Mouse (Mus musculus): ENCODE data around the gene C1qtnf1. TPM values are rescaled to one million over a fixed set of nuclear protein-coding genes. Genes with fewer than 3 reads are reported as not detected.

The C1qtnf1 gene
- polyA plus RNA-seq, 1 experiment from 2014 or later, result 7.5 TPM

DNA sequence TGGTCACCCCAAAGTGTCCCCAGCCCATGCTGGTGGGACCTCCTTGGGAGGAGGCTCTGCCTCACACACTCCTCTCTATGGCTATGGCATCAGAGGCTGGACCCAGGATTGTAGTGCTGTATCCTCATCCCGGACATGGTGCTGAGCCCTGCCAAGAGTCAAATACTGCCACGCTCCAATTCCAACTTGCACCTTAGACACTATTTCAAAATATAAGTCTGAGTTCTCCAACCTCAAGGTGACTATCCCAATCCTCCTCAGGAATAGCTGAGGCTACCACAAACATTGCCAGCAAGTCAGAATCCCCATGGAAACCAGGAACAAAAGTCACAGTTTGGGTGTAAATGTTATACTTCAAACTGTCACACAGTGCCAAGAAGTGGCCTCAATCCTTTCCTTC, 15.4 kb upstream of the C1qtnf1 start:
- no peak overlapping the region for H3K4me2 ChIP-seq (ENCODE audit: low read length)
- no peaks in the 10 kb centered on the region for H3K27me3 ChIP-seq (ENCODE audit: control insufficient read depth, insufficient read depth, low read length)
- H3K36me3 ChIP-seq (ENCODE audit: control insufficient read depth, insufficient read depth, low read length), result peaks cover 79% of the 10 kb centered on the region
- H3K27ac ChIP-seq (replicated peaks in 1 of 2; ENCODE audit: control insufficient read depth in 1 of 2, insufficient read depth in 1 of 2, low read depth in 2 of 2, low read length in 2 of 2), result no peak overlapping the region
- no peak for ATAC-seq (ENCODE audit: insufficient number of reproducible peaks, insufficient read depth, low FRiP score, low read depth)
- WGBS, result 77% methylated on average over 2 of the region's 2 CpGs
- peaks cover 0 to 3% of the 10 kb centered on the region in 2 experiments; a peak in 1 of 4 replicates for H3K4me1 ChIP-seq (ENCODE audit: control insufficient read depth in 2 of 2, insufficient read depth in 2 of 2, low read length in 2 of 2)
- no peaks in the 10 kb centered on the region for H3K9me3 ChIP-seq (ENCODE audit: control insufficient read depth, low read length)
- no peak overlapping the region for H3K4me3 ChIP-seq (ENCODE audit: control insufficient read depth in 1 of 2, insufficient read depth in 1 of 2, low read depth in 1 of 2, low read length in 2 of 2)
- no peak overlapping the region for H3K9ac ChIP-seq (ENCODE audit: low read length)

DNA sequence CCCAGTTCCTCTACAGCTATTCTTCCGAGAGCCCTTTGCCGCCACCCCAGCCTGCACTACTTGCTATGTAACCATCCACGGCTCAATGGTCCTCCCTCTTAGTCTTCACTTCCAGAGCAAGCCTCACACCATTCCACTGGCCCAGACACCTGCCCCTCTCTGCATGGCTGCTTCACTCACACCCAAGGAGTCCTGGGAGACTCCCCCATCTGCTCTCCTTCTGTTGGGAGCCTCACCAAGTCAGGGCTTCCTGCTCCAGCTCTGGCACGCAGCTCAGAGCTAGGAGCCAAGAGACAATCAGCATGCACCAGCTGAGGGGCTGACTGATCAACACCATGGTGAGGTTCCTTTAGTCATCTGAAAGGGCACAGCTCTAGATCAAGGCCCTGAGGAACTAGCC, 14.9 kb upstream of the C1qtnf1 start:
- Histone ChIP-seq H3K36me3 (ENCODE audit: control insufficient read depth, insufficient read depth, low read length) (peaks cover 75% of the 10 kb centered on the region), H3K9me3 (ENCODE audit: control insufficient read depth, low read length) (no peaks in the 10 kb centered on the region), H3K9ac (ENCODE audit: low read length) (no peak overlapping the region), H3K27ac (replicated peaks in 1 of 2; ENCODE audit: control insufficient read depth in 1 of 2, insufficient read depth in 1 of 2, low read depth in 2 of 2, low read length in 2 of 2) (no peak overlapping the region), H3K4me3 (ENCODE audit: control insufficient read depth in 1 of 2, insufficient read depth in 1 of 2, low read depth in 1 of 2, low read length in 2 of 2) (no peak overlapping the region), H3K27me3 (ENCODE audit: control insufficient read depth, insufficient read depth, low read length) (no peaks in the 10 kb centered on the region), H3K4me2 (ENCODE audit: low read length) (no peak overlapping the region), H3K4me1 (ENCODE audit: control insufficient read depth in 2 of 2, insufficient read depth in 2 of 2, low read length in 2 of 2) (peaks cover 3 to 7% of the 10 kb centered on the region in 2 experiments)
- 82% methylated on average over 4 of the region's 4 CpGs for WGBS
- no peak for ATAC-seq (ENCODE audit: insufficient number of reproducible peaks, insufficient read depth, low FRiP score, low read depth)

DNA sequence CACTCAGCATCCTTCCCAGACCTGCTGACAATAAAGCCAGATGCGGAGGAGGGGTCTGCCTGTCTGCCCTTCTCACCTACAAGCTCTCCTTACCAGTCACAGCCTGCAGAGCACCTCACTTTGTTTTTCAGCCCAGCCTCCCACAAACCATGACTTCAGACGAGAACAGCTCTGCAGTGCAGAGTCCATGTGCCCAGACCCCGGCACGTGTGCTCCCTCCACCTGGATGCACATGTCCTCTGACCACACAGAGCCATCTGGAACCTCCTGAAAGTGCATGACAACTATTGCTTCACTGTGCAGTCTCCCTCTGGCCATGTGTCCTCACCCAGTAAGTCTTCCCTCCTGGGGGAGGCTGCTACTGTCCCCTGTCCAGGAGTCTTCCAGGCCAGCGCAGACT, 13.7 kb upstream of the C1qtnf1 start:
- H3K4me1 ChIP-seq (ENCODE audit: control insufficient read depth in 2 of 2, insufficient read depth in 2 of 2, low read length in 2 of 2), result peaks cover 6 to 13% of the 10 kb centered on the region in 2 experiments
- ATAC-seq (ENCODE audit: insufficient number of reproducible peaks, insufficient read depth, low FRiP score, low read depth), result no peak
- peaks cover 66% of the 10 kb centered on the region for H3K36me3 ChIP-seq (ENCODE audit: control insufficient read depth, insufficient read depth, low read length)
- H3K9ac ChIP-seq (ENCODE audit: low read length), result no peak overlapping the region
- no peak overlapping the region for H3K4me3 ChIP-seq (ENCODE audit: control insufficient read depth in 1 of 2, insufficient read depth in 1 of 2, low read depth in 1 of 2, low read length in 2 of 2)
- no peak overlapping the region for H3K4me2 ChIP-seq (ENCODE audit: low read length)
- no peaks in the 10 kb centered on the region for H3K9me3 ChIP-seq (ENCODE audit: control insufficient read depth, low read length)
- H3K27me3 ChIP-seq (ENCODE audit: control insufficient read depth, insufficient read depth, low read length), result no peaks in the 10 kb centered on the region
- 91% methylated on average over 5 of the region's 5 CpGs for WGBS
- H3K27ac ChIP-seq (replicated peaks in 1 of 2; ENCODE audit: control insufficient read depth in 1 of 2, insufficient read depth in 1 of 2, low read depth in 2 of 2, low read length in 2 of 2), result no peak overlapping the region

DNA sequence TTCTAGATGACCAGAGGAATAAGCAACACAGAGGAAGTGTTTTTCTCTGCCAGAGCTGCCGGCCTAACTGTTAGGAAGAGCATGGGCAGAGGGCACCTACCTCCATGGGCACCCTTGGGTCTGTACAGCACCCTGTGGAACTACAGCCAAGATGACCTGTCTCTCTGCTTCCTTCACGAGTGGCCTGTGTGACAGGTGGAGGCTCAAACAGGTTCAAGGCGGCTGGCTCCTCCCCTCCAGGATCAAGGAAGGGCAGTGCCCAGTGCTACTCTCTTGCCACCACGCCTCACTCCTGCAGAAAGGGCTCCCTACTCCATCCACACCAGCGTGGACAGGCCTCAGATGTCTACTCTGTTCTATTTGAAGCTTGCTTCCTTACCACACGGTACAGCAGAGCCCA, 12.4 kb upstream of the C1qtnf1 start:
- Histone ChIP-seq H3K36me3 (ENCODE audit: control insufficient read depth, insufficient read depth, low read length) (peaks cover 53% of the 10 kb centered on the region), H3K4me2 (ENCODE audit: low read length) (no peak overlapping the region), H3K27ac (replicated peaks in 1 of 2; ENCODE audit: control insufficient read depth in 1 of 2, insufficient read depth in 1 of 2, low read depth in 2 of 2, low read length in 2 of 2) (no peak overlapping the region), H3K9ac (ENCODE audit: low read length) (no peak overlapping the region), H3K4me3 (ENCODE audit: control insufficient read depth in 1 of 2, insufficient read depth in 1 of 2, low read depth in 1 of 2, low read length in 2 of 2) (no peak overlapping the region), H3K4me1 (ENCODE audit: control insufficient read depth in 2 of 2, insufficient read depth in 2 of 2, low read length in 2 of 2) (peaks cover 9 to 17% of the 10 kb centered on the region in 2 experiments), H3K9me3 (ENCODE audit: control insufficient read depth, low read length) (no peaks in the 10 kb centered on the region), H3K27me3 (ENCODE audit: control insufficient read depth, insufficient read depth, low read length) (no peaks in the 10 kb centered on the region)
- 90% methylated on average over 6 of the region's 6 CpGs for WGBS
- no peak for ATAC-seq (ENCODE audit: insufficient number of reproducible peaks, insufficient read depth, low FRiP score, low read depth)

DNA sequence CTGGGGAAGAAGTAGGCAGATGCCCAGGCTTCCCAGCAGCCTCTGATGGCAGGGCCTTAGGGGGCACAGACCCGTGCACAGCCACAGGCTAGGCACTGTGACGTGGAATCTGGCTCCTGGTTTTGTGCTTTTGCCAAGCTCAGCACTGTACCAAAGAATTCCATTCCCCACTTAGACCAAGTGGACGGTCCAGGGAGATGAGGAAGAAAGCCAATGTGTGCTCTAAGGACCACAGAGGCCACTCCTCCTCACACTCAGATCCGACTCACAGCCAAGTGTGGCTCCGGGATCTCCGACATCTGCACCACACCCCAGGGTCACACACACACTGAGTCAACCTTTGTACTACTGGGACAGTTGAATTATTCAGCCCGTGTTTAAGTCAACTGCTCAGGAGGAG, 12.0 kb upstream of the C1qtnf1 start:
- no peaks in the 10 kb centered on the region for H3K27me3 ChIP-seq (ENCODE audit: control insufficient read depth, insufficient read depth, low read length)
- H3K9me3 ChIP-seq (ENCODE audit: control insufficient read depth, low read length), result no peaks in the 10 kb centered on the region
- H3K4me1 ChIP-seq (ENCODE audit: control insufficient read depth in 2 of 2, insufficient read depth in 2 of 2, low read length in 2 of 2), result peaks cover 9 to 17% of the 10 kb centered on the region in 2 experiments
- 86% methylated on average over 7 of the region's 7 CpGs for WGBS
- no peak overlapping the region for H3K9ac ChIP-seq (ENCODE audit: low read length)
- no peak overlapping the region for H3K4me3 ChIP-seq (ENCODE audit: control insufficient read depth in 1 of 2, insufficient read depth in 1 of 2, low read depth in 1 of 2, low read length in 2 of 2)
- ATAC-seq (ENCODE audit: insufficient number of reproducible peaks, insufficient read depth, low FRiP score, low read depth), result no peak
- no peak overlapping the region for H3K27ac ChIP-seq (replicated peaks in 1 of 2; ENCODE audit: control insufficient read depth in 1 of 2, insufficient read depth in 1 of 2, low read depth in 2 of 2, low read length in 2 of 2)
- no peak overlapping the region for H3K4me2 ChIP-seq (ENCODE audit: low read length)
- peaks cover 49% of the 10 kb centered on the region for H3K36me3 ChIP-seq (ENCODE audit: control insufficient read depth, insufficient read depth, low read length)

DNA sequence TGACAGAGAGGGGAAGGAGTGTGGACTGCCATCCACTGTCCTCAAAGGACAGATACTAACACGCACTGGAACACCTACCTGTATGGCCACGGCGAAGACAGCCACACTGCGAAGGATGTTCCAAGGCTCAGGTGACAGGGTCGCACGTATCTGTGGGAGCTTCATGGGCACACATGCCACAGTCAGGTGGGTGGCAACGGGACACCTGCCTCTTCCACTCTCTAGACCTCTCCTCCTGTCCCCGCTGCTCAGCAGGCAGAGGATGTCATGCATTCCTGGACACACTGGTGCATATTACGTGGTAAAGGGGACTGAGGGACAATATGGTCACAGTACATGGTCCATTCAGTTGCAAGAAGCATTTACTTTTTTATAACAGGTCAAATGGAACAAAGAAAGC, 10.5 kb upstream of the C1qtnf1 start:
- no peaks in the 10 kb centered on the region for H3K27me3 ChIP-seq (ENCODE audit: control insufficient read depth, insufficient read depth, low read length)
- H3K27ac ChIP-seq (replicated peaks in 1 of 2; ENCODE audit: control insufficient read depth in 1 of 2, insufficient read depth in 1 of 2, low read depth in 2 of 2, low read length in 2 of 2), result no peak overlapping the region
- peaks cover 38% of the 10 kb centered on the region for H3K36me3 ChIP-seq (ENCODE audit: control insufficient read depth, insufficient read depth, low read length)
- H3K9ac ChIP-seq (ENCODE audit: low read length), result peak overlapping the region; percentile 98
- peak overlapping the region in 1 of 2 experiments; percentile 92; a peak in 2 of 4 replicates for H3K4me3 ChIP-seq (ENCODE audit: control insufficient read depth in 1 of 2, insufficient read depth in 1 of 2, low read depth in 1 of 2, low read length in 2 of 2)
- peaks cover 9 to 17% of the 10 kb centered on the region in 2 experiments for H3K4me1 ChIP-seq (ENCODE audit: control insufficient read depth in 2 of 2, insufficient read depth in 2 of 2, low read length in 2 of 2)
- peak overlapping the region; percentile 84 for H3K4me2 ChIP-seq (ENCODE audit: low read length)
- no peak for ATAC-seq (ENCODE audit: insufficient number of reproducible peaks, insufficient read depth, low FRiP score, low read depth)
- 93% methylated on average over 9 of the region's 9 CpGs for WGBS
- no peaks in the 10 kb centered on the region for H3K9me3 ChIP-seq (ENCODE audit: control insufficient read depth, low read length)

DNA sequence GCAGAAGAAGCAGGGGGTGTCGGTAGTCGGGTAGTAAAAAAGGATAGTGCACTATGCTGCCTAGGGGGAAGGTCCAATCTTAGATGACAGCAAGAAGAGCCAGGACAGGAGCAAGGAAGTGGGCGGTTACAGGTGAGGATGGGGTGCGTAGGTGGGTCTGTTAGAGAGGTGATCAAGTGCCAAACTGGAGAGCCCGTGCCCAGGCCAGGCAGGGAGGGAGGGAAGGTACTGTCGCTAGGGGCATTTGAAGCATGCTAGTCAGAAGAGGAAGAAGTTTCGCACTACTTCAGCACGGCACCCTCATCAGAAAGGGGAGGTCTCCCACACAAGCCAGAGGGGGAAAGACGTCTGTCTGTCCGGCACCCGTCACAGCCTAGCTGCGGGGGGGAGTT, 9.6 kb upstream of the C1qtnf1 start:
- peak; percentile 18; the same call in 1 of the 2 replicates for ATAC-seq (ENCODE audit: insufficient number of reproducible peaks, insufficient read depth, low FRiP score, low read depth)
- peak overlapping the region; percentile 37 to 67; a peak in 3 of 4 replicates for H3K27ac ChIP-seq (replicated peaks in 1 of 2; ENCODE audit: control insufficient read depth in 1 of 2, insufficient read depth in 1 of 2, low read depth in 2 of 2, low read length in 2 of 2)
- 3% methylated on average over 12 of the region's 12 CpGs for WGBS

DNA sequence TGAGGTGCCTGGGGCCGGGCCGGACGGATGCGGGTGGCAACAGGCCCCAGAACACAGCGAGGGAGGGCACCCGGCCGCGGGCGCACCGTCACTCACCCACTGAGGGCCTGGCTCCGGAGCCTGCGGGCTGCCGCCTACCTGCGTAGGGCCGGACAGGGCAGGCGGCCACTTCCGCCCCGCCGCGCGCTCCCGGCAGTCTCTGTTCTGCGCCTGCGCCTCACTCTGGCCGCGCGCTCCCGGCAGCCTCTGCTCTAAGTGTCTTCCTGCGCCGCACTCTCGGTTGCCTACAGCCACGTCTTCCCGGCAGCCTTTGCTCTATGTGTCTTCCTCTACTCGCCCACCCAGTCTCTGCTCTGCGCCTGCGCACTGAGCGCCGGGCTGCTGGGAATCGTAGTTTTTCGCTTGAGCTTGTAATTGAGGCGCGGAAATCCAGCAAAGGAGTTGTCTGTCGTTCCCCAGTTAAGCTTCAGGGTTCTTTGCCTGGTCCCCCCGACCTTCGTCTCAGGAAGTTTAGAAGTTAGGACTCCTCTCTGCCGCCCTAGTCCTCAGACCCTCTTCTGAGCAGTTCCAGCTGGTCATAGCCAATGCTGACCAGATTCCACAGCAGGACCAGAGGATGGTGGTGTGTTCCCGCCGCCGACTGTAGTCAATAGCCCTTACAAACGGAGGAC, 9.0 kb upstream of the C1qtnf1 start, which contains the start of gene Cant1:
TSS of gene Cant1 (minus strand) at position 253 of the 671 bp plus-strand sequence.
- peak within 1 kb of the TSS; percentile 37 to 70; a peak in 3 of 4 replicates for H3K27ac ChIP-seq (replicated peaks in 1 of 2; ENCODE audit: control insufficient read depth in 1 of 2, insufficient read depth in 1 of 2, low read depth in 2 of 2, low read length in 2 of 2)
- peak within 1 kb of the TSS; percentile 98 for H3K9ac ChIP-seq (ENCODE audit: low read length)
- peak within 1 kb of the TSS; percentile 89 to 92 for H3K4me3 ChIP-seq (ENCODE audit: control insufficient read depth in 1 of 2, insufficient read depth in 1 of 2, low read depth in 1 of 2, low read length in 2 of 2)
- peak within 1 kb of the TSS; percentile 84 for H3K4me2 ChIP-seq (ENCODE audit: low read length)
- WGBS, result under 1% methylated on average over 50 of the region's 50 CpGs
- peaks cover 30% of the 10 kb centered on the region for H3K36me3 ChIP-seq (ENCODE audit: control insufficient read depth, insufficient read depth, low read length)
- no peaks in the 10 kb centered on the region for H3K9me3 ChIP-seq (ENCODE audit: control insufficient read depth, low read length)
- H3K27me3 ChIP-seq (ENCODE audit: control insufficient read depth, insufficient read depth, low read length), result no peaks in the 10 kb centered on the region
- peaks cover 15 to 26% of the 10 kb centered on the region in 2 experiments for H3K4me1 ChIP-seq (ENCODE audit: control insufficient read depth in 2 of 2, insufficient read depth in 2 of 2, low read length in 2 of 2)
- peak; percentile 91 for ATAC-seq (ENCODE audit: insufficient number of reproducible peaks, insufficient read depth, low FRiP score, low read depth)

More for the DNA sequence above, 9.6 kb upstream of the C1qtnf1 start:
- Histone ChIP-seq H3K4me3 (ENCODE audit: control insufficient read depth in 1 of 2, insufficient read depth in 1 of 2, low read depth in 1 of 2, low read length in 2 of 2) (peak overlapping the region; percentile 89 to 92), H3K9ac (ENCODE audit: low read length) (peak overlapping the region; percentile 98), H3K27me3 (ENCODE audit: control insufficient read depth, insufficient read depth, low read length) (no peaks in the 10 kb centered on the region), H3K9me3 (ENCODE audit: control insufficient read depth, low read length) (no peaks in the 10 kb centered on the region), H3K4me1 (ENCODE audit: control insufficient read depth in 2 of 2, insufficient read depth in 2 of 2, low read length in 2 of 2) (peaks cover 10 to 20% of the 10 kb centered on the region in 2 experiments), H3K4me2 (ENCODE audit: low read length) (peak overlapping the region; percentile 84), H3K36me3 (ENCODE audit: control insufficient read depth, insufficient read depth, low read length) (peaks cover 35% of the 10 kb centered on the region)
